Mouse (Mus musculus) neural tube, embryonic 10.5 days (tissue): ENCODE data around the gene Fhod1.

Experiments
- DNase-seq: peaks from one replicate; pipeline ENCODE4 v3.0.0-alpha.2; 2017; ENCODE audit warnings: low spot score; ENCODE audit errors: extremely low spot score

Fhod1 gene

GRCm38 (mm10) chr8:105347428-105348221 lies at the start of gene Fhod1:
TSS of gene Fhod1 (minus strand) at chr8:105347953.
- peak; percentile 92 for DNase-seq

GRCm38 (mm10) chr8:105393915-105394314 lies 46.2 kb upstream of the Fhod1 start:
- no peak for DNase-seq

- DNase-seq: no peak
Observed at GRCm38 (mm10) chr8:105393089-105393787, 45.5 kb upstream of the Fhod1 start.

GRCm38 (mm10) chr8:105389096-105389495 lies 41.3 kb upstream of the Fhod1 start:
- DNase-seq: no peak

- no peak for DNase-seq
Observed at GRCm38 (mm10) chr8:105387151-105387550, 39.4 kb upstream of the Fhod1 start.

GRCm38 (mm10) chr8:105384070-105384469 lies 36.3 kb upstream of the Fhod1 start:
- no peak for DNase-seq

GRCm38 (mm10) chr8:105380308-105380707 lies 32.6 kb upstream of the Fhod1 start:
- no peak for DNase-seq

GRCm38 (mm10) chr8:105378673-105379072 lies 30.9 kb upstream of the Fhod1 start:
- DNase-seq: no peak

GRCm38 (mm10) chr8:105374513-105374966 lies 26.8 kb upstream of the Fhod1 start:
- DNase-seq: peak; percentile 49

GRCm38 (mm10) chr8:105373032-105373431 lies 25.3 kb upstream of the Fhod1 start, which contains the start of gene Plekhg4:
TSS of gene Plekhg4 (plus strand) at chr8:105373274.
- no peak for DNase-seq

GRCm38 (mm10) chr8:105372473-105372872 lies 24.7 kb upstream of the Fhod1 start:
- no peak for DNase-seq

- DNase-seq: no peak
Observed at GRCm38 (mm10) chr8:105367107-105367506, 19.4 kb upstream of the Fhod1 start.

GRCm38 (mm10) chr8:105361751-105362702 lies 14.3 kb upstream of the Fhod1 start:
- DNase-seq: no peak

- DNase-seq: no peak
Observed at GRCm38 (mm10) chr8:105359646-105360045, 11.9 kb upstream of the Fhod1 start.

- DNase-seq: no peak
Observed at GRCm38 (mm10) chr8:105359208-105359607, 11.5 kb upstream of the Fhod1 start.

GRCm38 (mm10) chr8:105356681-105357080 lies 8.9 kb upstream of the Fhod1 start:
- no peak for DNase-seq

GRCm38 (mm10) chr8:105355179-105356024 lies 7.6 kb upstream of the Fhod1 start:
- DNase-seq: peak; percentile 51

- DNase-seq: no peak
Observed at GRCm38 (mm10) chr8:105354549-105354948, 6.8 kb upstream of the Fhod1 start.

- no peak for DNase-seq
Observed at GRCm38 (mm10) chr8:105353583-105354135, 5.9 kb upstream of the Fhod1 start.

GRCm38 (mm10) chr8:105350186-105350585 lies 2.4 kb upstream of the Fhod1 start:
- no peak for DNase-seq
